Mouse (Mus musculus) midbrain, embryonic 11.5 days (tissue): Measurements from ENCODE around the gene Fam20b. TPM values are rescaled to one million over a fixed set of nuclear protein-coding genes. Genes with fewer than 3 reads are reported as not detected.

ENCODE experiments used
- ATAC-seq: fragments of 200-750 bp; cut with Nextera tagmentation; 2 replicates; pipeline ENCODE4 v1.8.0; 2017; ENCODE audit warnings: moderate TSS enrichment, moderate library complexity; ENCODE audit not compliant: low FRiP score
- DNase-seq: peaks from one replicate; pipeline ENCODE4 v3.0.0; 2015; ENCODE audit warnings: low spot score; ENCODE audit errors: missing footprints
- H3K27ac ChIP-seq: fragments of 300-500 bp; sonication (generic); 2 replicates; pipeline ENCODE4 v1.5.1; 2014; ENCODE audit warnings: low read depth, low read length
- H3K27me3 ChIP-seq: fragments of 300-500 bp; sonication (generic); 2 replicates; pipeline ENCODE4 v1.6.1; 2014; ENCODE audit warnings: mild to moderate bottlenecking, low read length, moderate library complexity, mixed read lengths; ENCODE audit not compliant: control insufficient read depth, insufficient read depth
- H3K36me3 ChIP-seq: fragments of 300-500 bp; sonication (generic); 2 replicates; pipeline ENCODE4 v1.6.1; 2014; ENCODE audit warnings: mild to moderate bottlenecking, low read length, moderate library complexity, mixed read lengths; ENCODE audit not compliant: control insufficient read depth, insufficient read depth
- H3K4me1 ChIP-seq: fragments of 300-500 bp; sonication (generic); 2 replicates; pipeline ENCODE4 v1.6.1; 2014; ENCODE audit warnings: low read length; ENCODE audit not compliant: control insufficient read depth, insufficient read depth
- H3K4me2 ChIP-seq: fragments of 300-500 bp; sonication (generic); 2 replicates; pipeline ENCODE4 v1.6.1; 2014; ENCODE audit warnings: mild to moderate bottlenecking, moderate library complexity
- H3K4me3 ChIP-seq: fragments of 300-500 bp; sonication (generic); 2 replicates; pipeline ENCODE4 v1.5.1; 2014; ENCODE audit warnings: low read depth, low read length
- H3K9ac ChIP-seq: fragments of 300-500 bp; sonication (generic); 2 replicates; pipeline ENCODE4 v1.6.1; 2014; ENCODE audit warnings: low read length
- H3K9me3 ChIP-seq: fragments of 300-500 bp; sonication (generic); 2 replicates; pipeline ENCODE4 v1.6.1; 2016; ENCODE audit warnings: low read length; ENCODE audit not compliant: control insufficient read depth
- WGBS: fragments of 180-500 bp; shearing (Covaris S2); extraction: QIAGEN DNeasy Blood & Tissue Kit; methylation state at CpG from one replicate; pipeline ENCODE4 v1.1.7; 2014; 5-methylcytosine and 5-hydroxymethylcytosine counted together
- polyA plus RNA-seq: library from polyadenylated mRNA; unstranded; fragments of >200 nt; fragmentation: Nextera tagmentation; extraction: Ambion mirVana; gene quantifications from 2 replicates; pipeline ENCODE4 v1.2.1, GENCODE M21; 2014

The Fam20b gene
- polyA plus RNA-seq, 1 experiment from 2014 or later = 21.5 TPM

- no peak overlapping the region for H3K27ac ChIP-seq
- ATAC-seq = no peak
Measured at GRCm38 (mm10) chr1:156676596-156676995, 42.3 kb downstream of the Fam20b start.

GRCm38 (mm10) chr1:156676171-156676570 lies 42.7 kb downstream of the Fam20b start:
- DNase-seq (peak; percentile 97), ATAC-seq (no peak)
- peaks cover 13% of the 10 kb centered on the region for H3K4me1 ChIP-seq
- WGBS = 36% methylated on average over 12 of the region's 12 CpGs
- H3K27ac ChIP-seq = no peak overlapping the region
- H3K9me3 ChIP-seq = no peaks in the 10 kb centered on the region
- no peaks in the 10 kb centered on the region; the same call in 1 of the 2 replicates for H3K27me3 ChIP-seq
- no peak overlapping the region for H3K9ac ChIP-seq
- peaks cover 2% of the 10 kb centered on the region; the same call in 1 of the 2 replicates for H3K36me3 ChIP-seq
- no peak overlapping the region for H3K4me3 ChIP-seq
- H3K4me2 ChIP-seq = no peak overlapping the region

More at GRCm38 (mm10) chr1:156676596-156676995, 42.3 kb downstream of the Fam20b start:
- no peaks in the 10 kb centered on the region; the same call in 1 of the 2 replicates for H3K27me3 ChIP-seq
- H3K36me3 ChIP-seq = peaks cover 2% of the 10 kb centered on the region; the same call in 1 of the 2 replicates
- no peak overlapping the region for H3K4me3 ChIP-seq
- 91% methylated on average over 5 of the region's 5 CpGs for WGBS
- no peak overlapping the region for H3K9ac ChIP-seq
- peaks cover 13% of the 10 kb centered on the region for H3K4me1 ChIP-seq
- no peaks in the 10 kb centered on the region for H3K9me3 ChIP-seq
- H3K4me2 ChIP-seq = no peak overlapping the region
- DNase-seq = no peak

GRCm38 (mm10) chr1:156674195-156675000 lies 44.5 kb downstream of the Fam20b start, which contains the start of gene Tor3a:
TSS of gene Tor3a (minus strand) at chr1:156674356.
- H3K4me2 ChIP-seq = peak within 1 kb of the TSS; percentile 99
- peak within 1 kb of the TSS; percentile 63 for H3K9ac ChIP-seq
- H3K9me3 ChIP-seq = no peaks in the 10 kb centered on the region
- H3K4me3 ChIP-seq = peak within 1 kb of the TSS; percentile 52
- H3K36me3 ChIP-seq = no peaks in the 10 kb centered on the region
- H3K4me1 ChIP-seq = peaks cover 13% of the 10 kb centered on the region
- ATAC-seq (peak; percentile 67), DNase-seq (peak; percentile 94)
- no peak within 1 kb of the TSS for H3K27ac ChIP-seq
- no peaks in the 10 kb centered on the region; the same call in 1 of the 2 replicates for H3K27me3 ChIP-seq
- 9% methylated on average over 37 of the region's 37 CpGs for WGBS

GRCm38 (mm10) chr1:156673476-156674194 lies 45.3 kb downstream of the Fam20b start:
- no peaks in the 10 kb centered on the region; the same call in 1 of the 2 replicates for H3K27me3 ChIP-seq
- peaks cover 13% of the 10 kb centered on the region for H3K4me1 ChIP-seq
- peak; percentile 19; the same call in 1 of the 2 replicates for ATAC-seq
- under 1% methylated on average over 29 of the region's 29 CpGs for WGBS
- DNase-seq = peak; percentile 96
- no peak overlapping the region for H3K27ac ChIP-seq
- peak overlapping the region; percentile 99 for H3K4me2 ChIP-seq
- H3K9ac ChIP-seq = peak overlapping the region; percentile 63
- H3K4me3 ChIP-seq = peak overlapping the region; percentile 52
- no peaks in the 10 kb centered on the region for H3K36me3 ChIP-seq
- H3K9me3 ChIP-seq = no peaks in the 10 kb centered on the region

- WGBS = 5% methylated on average over 14 of the region's 14 CpGs
- H3K4me1 ChIP-seq = peaks cover 13% of the 10 kb centered on the region
- no peaks in the 10 kb centered on the region; the same call in 1 of the 2 replicates for H3K27me3 ChIP-seq
- DNase-seq = peak; percentile 88
- ATAC-seq = peak; percentile 62
- no peaks in the 10 kb centered on the region for H3K9me3 ChIP-seq
- H3K4me3 ChIP-seq = peak overlapping the region; percentile 52
- no peak overlapping the region for H3K27ac ChIP-seq
- peak overlapping the region; percentile 63; the same call in 1 of the 2 replicates for H3K9ac ChIP-seq
- peak overlapping the region; percentile 99 for H3K4me2 ChIP-seq
- H3K36me3 ChIP-seq = no peaks in the 10 kb centered on the region
Measured at GRCm38 (mm10) chr1:156672720-156673475, 46.0 kb downstream of the Fam20b start.

GRCm38 (mm10) chr1:156671921-156672320 lies 47.0 kb downstream of the Fam20b start:
- no peaks in the 10 kb centered on the region for H3K36me3 ChIP-seq
- H3K27ac ChIP-seq = no peak overlapping the region
- no peaks in the 10 kb centered on the region for H3K9me3 ChIP-seq
- ATAC-seq = no peak
- H3K9ac ChIP-seq = no peak overlapping the region
- no peak overlapping the region for H3K4me2 ChIP-seq
- peaks cover 13% of the 10 kb centered on the region for H3K4me1 ChIP-seq
- WGBS = 90% methylated on average over 3 of the region's 3 CpGs
- no peaks in the 10 kb centered on the region; the same call in 1 of the 2 replicates for H3K27me3 ChIP-seq
- H3K4me3 ChIP-seq = no peak overlapping the region
- no peak for DNase-seq

- no peaks in the 10 kb centered on the region for H3K9me3 ChIP-seq
- H3K4me3 ChIP-seq = no peak overlapping the region
- no peaks in the 10 kb centered on the region for H3K36me3 ChIP-seq
- H3K4me1 ChIP-seq = peaks cover 11% of the 10 kb centered on the region
- no peak for DNase-seq
- no peak overlapping the region for H3K9ac ChIP-seq
- no peaks in the 10 kb centered on the region for H3K27me3 ChIP-seq
- 31% methylated on average over 11 of the region's 11 CpGs for WGBS
- H3K27ac ChIP-seq = no peak overlapping the region
- H3K4me2 ChIP-seq = no peak overlapping the region
- no peak for ATAC-seq
Measured at GRCm38 (mm10) chr1:156669208-156669983, 49.5 kb downstream of the Fam20b start.

- ATAC-seq (no peak), DNase-seq (no peak)
- no peaks in the 10 kb centered on the region for H3K36me3 ChIP-seq
- H3K27me3 ChIP-seq = no peaks in the 10 kb centered on the region
- peaks cover 9% of the 10 kb centered on the region for H3K4me1 ChIP-seq
- H3K27ac ChIP-seq = no peak overlapping the region
- H3K9ac ChIP-seq = no peak overlapping the region
- no peak overlapping the region for H3K4me3 ChIP-seq
- H3K4me2 ChIP-seq = no peak overlapping the region
- H3K9me3 ChIP-seq = no peaks in the 10 kb centered on the region
- 30% methylated on average over 5 of the region's 5 CpGs for WGBS
Measured at GRCm38 (mm10) chr1:156668602-156669001, 50.3 kb downstream of the Fam20b start.
